Mouse (Mus musculus): Measurements from ENCODE around the gene Pik3cd.

Pik3cd gene

GRCm38 (mm10) chr4:149691368-149691767 is 11.0 kb downstream of the Pik3cd start:
- ATAC-seq (ENCODE audit: insufficient number of reproducible peaks, low FRiP score, low TSS enrichment), result no peak

DNA sequence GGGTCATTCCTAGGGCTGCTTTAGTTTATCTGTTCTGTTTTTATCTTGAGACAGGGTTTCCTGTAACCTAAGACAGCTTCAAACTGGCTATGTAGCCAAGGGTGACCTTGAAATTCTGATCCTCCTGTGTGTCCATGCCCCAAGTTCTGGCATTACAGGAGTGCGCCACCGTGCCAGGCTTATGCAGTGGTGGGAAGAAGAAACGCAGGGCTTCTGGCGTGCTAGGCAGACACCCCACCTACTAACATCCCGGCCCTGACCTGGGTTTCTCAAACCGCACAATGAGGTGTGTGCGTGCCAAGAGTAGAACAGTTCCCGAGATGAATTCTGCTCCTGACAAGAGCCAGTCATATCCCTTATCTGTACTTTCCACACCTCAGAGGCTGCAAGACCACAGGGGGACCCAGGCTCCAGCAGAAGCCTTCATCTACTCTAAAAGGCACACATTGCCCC is 11.5 kb downstream of the Pik3cd start:
- no peak for ATAC-seq (ENCODE audit: insufficient number of reproducible peaks, low FRiP score, low TSS enrichment)

GRCm38 (mm10) chr4:149689822-149690700 is 12.3 kb downstream of the Pik3cd start:
- no peak for ATAC-seq (ENCODE audit: insufficient number of reproducible peaks, low FRiP score, low TSS enrichment)

- ATAC-seq (ENCODE audit: insufficient number of reproducible peaks, low FRiP score, low TSS enrichment), result no peak
Observed at GRCm38 (mm10) chr4:149688861-149689260, 13.5 kb downstream of the Pik3cd start.

- ATAC-seq (ENCODE audit: insufficient number of reproducible peaks, low FRiP score, low TSS enrichment), result no peak
Observed at GRCm38 (mm10) chr4:149684841-149685623, 17.3 kb downstream of the Pik3cd start.

GRCm38 (mm10) chr4:149683875-149684274 is 18.5 kb downstream of the Pik3cd start:
- no peak for ATAC-seq (ENCODE audit: insufficient number of reproducible peaks, low FRiP score, low TSS enrichment)

DNA sequence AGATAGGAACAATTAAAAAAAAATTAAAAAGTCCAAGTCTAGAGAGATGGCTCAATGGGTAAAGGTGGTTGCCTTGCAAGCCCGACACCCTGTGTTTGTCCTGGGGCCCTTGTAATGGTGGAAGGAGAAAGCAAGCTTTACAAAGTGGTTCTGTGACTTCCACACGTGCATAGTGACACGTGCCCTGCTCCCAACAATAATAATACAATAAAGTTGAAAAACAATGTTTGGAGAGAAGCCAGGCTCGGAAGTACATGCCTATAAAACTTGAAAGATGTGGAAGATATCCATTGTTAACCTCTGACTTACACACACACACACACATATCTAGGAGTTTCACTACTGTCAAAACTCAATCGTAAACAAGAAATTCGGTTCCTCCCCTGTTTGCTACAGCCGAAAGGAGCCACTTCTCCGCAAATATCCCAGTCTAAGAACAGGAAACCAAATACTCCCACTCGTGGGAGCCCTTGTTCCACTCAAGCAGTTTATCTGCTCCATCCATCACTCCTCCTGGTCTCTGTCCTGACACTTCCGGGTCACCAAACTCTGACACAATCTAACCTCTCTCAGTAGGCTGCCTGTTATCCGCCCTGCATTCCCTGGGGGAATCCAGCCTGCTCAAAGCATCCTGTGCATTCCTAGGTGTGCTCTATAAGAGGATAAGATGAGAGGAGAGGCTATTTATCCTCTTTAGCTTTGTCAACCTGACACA is 23.2 kb downstream of the Pik3cd start:
- ATAC-seq (ENCODE audit: insufficient number of reproducible peaks, low FRiP score, low TSS enrichment), result no peak

DNA sequence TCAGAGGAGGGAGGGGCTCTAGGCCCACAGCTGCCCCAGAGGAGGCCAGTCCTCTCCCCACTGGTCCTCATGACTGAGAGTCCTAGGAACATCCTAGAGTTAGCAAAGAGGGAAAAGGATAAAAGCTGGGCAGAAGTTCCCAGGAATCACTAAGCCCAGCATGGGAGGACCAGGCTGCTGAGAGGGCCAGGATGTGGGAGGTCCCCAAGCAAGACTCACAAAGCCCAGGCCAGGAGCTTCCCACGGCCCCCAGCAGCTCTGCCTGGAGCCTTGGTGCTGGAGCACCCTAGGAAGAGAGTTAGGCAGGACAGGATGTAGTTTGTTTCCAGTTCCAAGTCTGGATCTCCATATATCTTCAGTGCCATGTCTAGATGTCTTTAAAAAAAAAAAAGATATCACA is 24.4 kb downstream of the Pik3cd start:
- no peak for ATAC-seq (ENCODE audit: insufficient number of reproducible peaks, low FRiP score, low TSS enrichment)

DNA sequence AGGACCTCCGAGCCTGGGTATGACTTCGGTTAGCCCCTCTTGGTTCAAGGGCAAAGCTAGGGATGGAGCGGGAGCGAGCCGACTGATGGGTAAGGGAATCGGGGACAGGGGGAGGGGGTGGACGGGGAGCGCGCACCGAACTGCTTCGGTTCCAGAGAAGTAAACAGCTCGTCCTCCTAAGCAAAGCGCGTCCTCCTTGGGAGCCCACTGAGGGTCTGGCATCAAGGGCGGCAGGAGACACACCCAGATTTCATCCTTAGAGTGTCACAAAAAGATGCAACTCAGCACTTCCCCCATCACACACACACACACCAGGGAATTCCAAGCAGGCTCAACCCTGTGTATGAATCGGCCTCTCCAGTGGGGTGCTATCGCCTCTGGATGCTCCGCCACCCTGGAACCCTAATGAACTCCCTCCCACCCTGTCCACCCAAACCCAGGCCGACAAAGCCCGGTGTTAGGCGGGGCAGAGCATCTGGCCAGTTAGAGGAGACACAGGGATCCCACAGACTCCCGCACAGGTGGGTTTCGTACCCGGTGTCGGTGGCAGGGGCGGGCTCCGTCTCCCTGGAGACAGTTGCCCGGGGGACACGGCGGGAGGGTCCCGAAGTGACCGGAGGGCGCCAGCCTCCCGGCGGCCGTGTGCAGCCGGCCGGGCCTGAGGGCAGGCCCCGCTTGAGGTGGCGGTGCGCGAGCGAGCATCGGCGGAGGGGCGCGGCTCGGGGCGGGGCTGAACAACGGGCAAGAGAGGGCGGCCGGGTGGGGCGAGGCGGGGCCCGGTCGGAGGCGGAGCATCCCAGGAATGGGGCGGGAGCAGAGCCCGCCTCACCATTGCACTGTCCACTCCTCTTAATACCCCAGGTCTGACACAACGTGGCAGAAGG is 26.8 kb downstream of the Pik3cd start:
- ATAC-seq (ENCODE audit: insufficient number of reproducible peaks, low FRiP score, low TSS enrichment), result peak; percentile 91

GRCm38 (mm10) chr4:149674814-149675377 is 27.5 kb downstream of the Pik3cd start:
- no peak for ATAC-seq (ENCODE audit: insufficient number of reproducible peaks, low FRiP score, low TSS enrichment)

- no peak for ATAC-seq (ENCODE audit: insufficient number of reproducible peaks, low FRiP score, low TSS enrichment)
Observed at GRCm38 (mm10) chr4:149672747-149673146, 29.6 kb downstream of the Pik3cd start.

DNA sequence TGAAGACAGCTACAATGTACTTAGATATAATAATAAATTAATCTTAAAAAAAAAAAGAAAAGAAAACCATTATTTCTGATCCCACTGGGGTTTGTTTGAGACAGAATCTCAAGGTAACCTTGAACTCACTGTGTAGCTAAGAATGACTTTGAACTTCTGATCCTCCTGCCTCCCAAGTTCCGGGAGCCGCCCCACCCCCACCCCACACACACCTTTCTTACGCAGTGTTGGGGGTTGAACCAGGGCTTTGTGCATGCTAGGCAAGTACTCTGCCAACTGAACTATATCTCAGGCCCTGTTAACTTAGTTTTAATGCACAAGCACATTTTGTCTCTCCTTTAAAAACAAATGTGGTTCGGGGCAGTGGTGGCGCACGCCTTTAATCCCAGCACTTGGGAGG is 31.2 kb downstream of the Pik3cd start:
- no peak for ATAC-seq (ENCODE audit: insufficient number of reproducible peaks, low FRiP score, low TSS enrichment)

GRCm38 (mm10) chr4:149665692-149666090 is 36.7 kb downstream of the Pik3cd start:
- no peak for ATAC-seq (ENCODE audit: insufficient number of reproducible peaks, low FRiP score, low TSS enrichment)

DNA sequence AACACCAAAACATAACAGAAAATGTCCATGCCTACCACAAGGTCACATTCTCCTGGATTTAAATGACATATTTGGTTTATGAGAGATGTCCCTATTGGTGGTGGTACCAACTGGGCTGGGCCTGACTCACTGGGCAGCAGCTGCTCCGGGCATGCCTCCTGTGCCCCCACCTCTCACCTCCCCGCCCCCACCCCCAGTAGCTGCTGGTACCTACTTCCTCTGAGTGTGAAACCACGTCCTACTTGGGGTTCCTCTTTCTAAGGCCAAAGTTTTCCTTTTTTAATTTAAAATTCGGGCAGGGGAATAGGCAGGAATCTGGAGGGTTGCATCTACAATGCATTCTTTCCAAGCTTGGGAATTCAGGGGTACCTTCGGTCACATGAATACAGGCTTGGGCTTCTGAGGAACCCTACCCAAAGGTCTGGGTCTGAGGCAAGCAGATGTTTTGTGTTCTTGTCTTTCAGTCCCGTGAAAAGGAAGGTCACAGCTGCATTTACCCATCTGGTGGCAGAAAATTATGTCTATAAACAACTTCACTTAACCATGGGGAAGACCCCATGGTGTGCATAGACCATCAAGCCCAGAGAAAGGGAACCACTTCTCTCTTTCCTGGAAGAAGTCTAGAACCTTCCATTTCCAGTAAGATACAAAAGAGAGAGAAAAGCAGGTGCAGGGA is 37.2 kb downstream of the Pik3cd start:
- ATAC-seq (ENCODE audit: insufficient number of reproducible peaks, low FRiP score, low TSS enrichment), result no peak

DNA sequence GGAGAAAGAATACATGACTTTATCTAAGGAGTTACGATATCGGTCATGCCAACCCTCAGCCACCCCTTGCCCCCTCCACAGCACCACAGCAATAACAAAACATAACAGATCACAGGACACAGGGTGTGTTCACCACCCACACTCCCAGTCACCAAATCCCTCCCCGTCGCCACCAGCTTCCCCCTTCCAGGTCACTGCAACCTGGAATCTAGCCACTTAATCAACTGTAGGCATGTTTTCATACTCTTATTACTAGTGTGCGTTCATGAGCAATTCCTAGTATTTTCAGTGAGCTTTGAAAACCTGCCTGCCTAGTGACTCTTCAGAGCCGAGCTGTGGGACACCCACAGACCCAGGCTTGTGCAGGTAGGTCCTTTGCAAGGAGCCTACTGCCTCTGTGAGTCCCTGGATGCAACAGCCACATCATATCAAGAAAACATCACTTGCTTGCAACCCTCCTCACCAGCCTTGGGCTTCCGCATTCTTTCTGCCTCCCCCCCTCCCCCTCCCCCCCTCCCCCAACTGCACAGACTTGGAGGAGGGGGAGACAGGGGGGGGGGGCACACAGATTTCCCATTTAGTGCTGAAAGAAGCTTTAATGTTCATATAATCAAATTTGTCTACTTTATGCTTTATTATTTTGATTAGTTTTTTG is 38.4 kb downstream of the Pik3cd start:
- no peak for ATAC-seq (ENCODE audit: insufficient number of reproducible peaks, low FRiP score, low TSS enrichment)

DNA sequence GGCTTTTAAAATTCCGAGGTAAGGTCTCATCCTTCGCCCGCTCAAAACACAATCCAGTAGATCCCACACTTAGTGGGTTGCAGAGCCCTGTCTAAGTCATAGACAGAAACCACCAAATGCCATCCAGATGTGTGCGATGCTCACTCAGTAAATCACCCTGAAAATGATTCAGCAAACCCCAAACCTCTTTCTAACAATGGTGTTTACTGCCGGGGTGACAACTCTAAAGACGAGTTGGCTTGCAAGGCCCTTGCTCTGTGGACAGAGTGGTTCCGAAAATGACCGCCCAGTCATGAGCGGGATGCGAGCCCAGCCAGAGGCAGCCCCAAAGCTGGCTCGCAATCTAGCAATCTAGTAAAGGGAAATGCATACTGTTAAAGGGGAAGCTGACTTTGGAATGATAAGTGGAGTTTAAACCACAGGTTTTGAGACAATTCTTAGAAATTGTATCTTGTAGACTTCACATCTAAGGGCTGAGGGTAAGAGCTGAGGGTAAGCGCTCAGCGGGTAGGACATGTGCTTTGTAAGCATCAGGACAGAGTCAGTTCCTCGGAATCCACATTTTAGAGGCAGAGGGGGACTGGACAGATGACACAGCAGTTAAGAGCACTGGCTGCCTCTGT is 40.3 kb downstream of the Pik3cd start:
- no peak for ATAC-seq (ENCODE audit: insufficient number of reproducible peaks, low FRiP score, low TSS enrichment)

DNA sequence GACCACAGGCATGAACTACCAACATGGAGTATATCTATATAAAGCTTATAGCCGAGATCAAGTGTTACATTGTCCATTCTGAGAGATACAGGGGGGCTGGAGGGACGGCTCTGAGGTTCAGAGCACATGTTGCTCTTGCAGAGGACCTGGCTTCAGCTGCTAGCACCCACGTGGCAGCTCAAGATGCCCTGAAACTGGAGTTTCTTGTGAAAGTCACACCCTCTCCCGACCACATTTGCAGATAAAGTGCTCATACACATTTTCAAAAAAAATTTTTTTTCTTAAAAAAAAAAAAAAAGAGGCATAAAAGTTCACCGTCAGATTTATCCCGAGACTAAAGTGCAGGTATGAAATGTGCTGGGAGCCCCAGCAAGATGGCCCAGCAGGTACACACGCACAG is 41.8 kb downstream of the Pik3cd start:
- no peak for ATAC-seq (ENCODE audit: insufficient number of reproducible peaks, low FRiP score, low TSS enrichment)

DNA sequence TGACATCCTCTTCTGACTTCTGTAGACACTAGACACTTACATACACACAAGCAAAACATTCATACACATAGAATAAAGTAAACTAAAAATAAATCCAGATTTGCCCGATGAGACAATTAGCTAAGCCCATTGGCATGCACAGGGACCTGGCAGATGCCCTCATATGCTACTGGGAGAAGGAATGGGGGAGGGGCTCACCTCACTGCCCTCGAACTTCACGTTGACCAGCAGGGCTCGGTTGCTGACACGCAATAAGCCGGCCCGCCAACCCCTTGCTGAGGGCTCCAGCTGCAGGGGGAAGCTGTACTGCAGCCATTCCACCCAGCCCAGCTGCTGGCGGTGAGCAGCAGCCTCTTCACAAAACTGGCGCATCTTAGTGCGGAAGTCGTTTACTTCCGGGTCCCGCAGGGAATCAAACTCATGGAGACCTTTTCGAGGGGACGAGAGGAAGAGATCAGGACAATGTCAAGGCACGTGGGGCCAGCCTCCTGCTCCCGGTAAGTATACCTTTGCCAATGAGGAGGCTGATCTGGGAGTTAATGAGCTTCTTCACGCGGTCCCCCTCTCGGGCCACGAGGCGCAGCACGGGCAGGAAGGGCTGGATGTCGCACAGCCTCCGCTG is 42.8 kb downstream of the Pik3cd start:
- ATAC-seq (ENCODE audit: insufficient number of reproducible peaks, low FRiP score, low TSS enrichment), result no peak
